Mouse (Mus musculus) CH12.LX (cell line): Measurements from ENCODE around the gene Cpne5.

ENCODE experiments used
- CHD1 ChIP-seq: IDR thresholded peaks from 2 replicates; pipeline ENCODE4 v1.6.1; 2012; ENCODE audit warnings: low read depth, low read length, improper control_type of control experiment, inconsistent platforms
- CTCF ChIP-seq, 2 experiments: IDR thresholded peaks in 1 of 2; conservative IDR thresholded peaks in 1 of 2; 2 replicates each; pipeline ENCODE4 v1.5.1; 2011 to 2012; ENCODE audit warnings: low read depth in 2 of 2, low read length in 2 of 2, improper control_type of control experiment in 1 of 2, inconsistent platforms in 1 of 2, mild to moderate bottlenecking in 1 of 2, moderate library complexity in 1 of 2
- KAT2A ChIP-seq: IDR thresholded peaks from 2 replicates; pipeline ENCODE4 v1.6.1; 2012; ENCODE audit warnings: low read length, improper control_type of control experiment, inconsistent platforms; ENCODE audit not compliant: insufficient replicate concordance
- USF1 ChIP-seq: IDR thresholded peaks from 2 replicates; pipeline ENCODE4 v1.6.1; 2014; ENCODE audit warnings: low read depth, mild to moderate bottlenecking, inconsistent platforms, low read length, improper control_type of control experiment

DNA sequence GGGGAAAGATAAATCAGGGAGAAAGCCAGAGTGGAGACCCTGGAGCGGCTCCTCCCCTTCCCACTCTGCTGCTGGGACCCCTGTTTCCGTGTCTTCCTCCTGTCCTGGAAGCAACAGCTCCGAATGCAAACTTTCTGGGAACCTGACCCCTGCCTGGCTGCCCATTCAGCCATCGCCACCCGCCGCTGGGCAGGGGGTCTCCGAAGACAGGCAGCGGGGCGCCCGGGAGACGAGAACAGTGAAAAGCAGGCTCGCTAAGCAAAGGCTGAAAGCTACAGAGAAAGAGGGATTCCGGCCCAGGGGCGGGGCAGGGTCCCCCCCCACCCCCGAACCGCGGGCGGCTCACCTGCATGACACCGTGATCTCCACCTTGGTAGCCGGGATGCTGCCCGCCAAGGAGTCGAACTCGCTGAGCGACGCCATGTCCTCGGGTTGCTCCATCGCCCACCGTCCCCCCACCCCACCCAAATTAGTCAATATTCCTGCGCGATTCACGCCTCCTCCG lies 648 bp downstream of the Cpne5 start:
- no peak for TF ChIP-seq CTCF (conservative IDR thresholded peaks at IDR 0.05 in 1 of 2, IDR thresholded peaks at IDR 0.05 in 1 of 2; ENCODE audit: low read depth in 2 of 2, low read length in 2 of 2)
- no peak for TF ChIP-seq KAT2A
- no peak for TF ChIP-seq CHD1
- TF ChIP-seq USF1: no peak
